Mouse (Mus musculus) brain, embryonic 14.5 days (tissue): ENCODE data around the gene Scn5a.

ENCODE experiments used
- CTCF ChIP-seq: fragments of 200-500 bp; IDR thresholded peaks from 2 replicates; pipeline ENCODE4 v1.5.1; 2012; ENCODE audit warnings: inconsistent platforms, mild to moderate bottlenecking, moderate library complexity, borderline replicate concordance; ENCODE audit not compliant: insufficient read depth, insufficient read length; ENCODE audit errors: extremely low read depth
- POLR2A ChIP-seq: fragments of 200-500 bp; IDR thresholded peaks from 2 replicates; pipeline ENCODE4 v1.6.1; 2012; ENCODE audit warnings: mild to moderate bottlenecking, inconsistent platforms, borderline replicate concordance; ENCODE audit not compliant: poor library complexity, insufficient read depth, insufficient read length, severe bottlenecking; ENCODE audit errors: extremely low read depth

DNA sequence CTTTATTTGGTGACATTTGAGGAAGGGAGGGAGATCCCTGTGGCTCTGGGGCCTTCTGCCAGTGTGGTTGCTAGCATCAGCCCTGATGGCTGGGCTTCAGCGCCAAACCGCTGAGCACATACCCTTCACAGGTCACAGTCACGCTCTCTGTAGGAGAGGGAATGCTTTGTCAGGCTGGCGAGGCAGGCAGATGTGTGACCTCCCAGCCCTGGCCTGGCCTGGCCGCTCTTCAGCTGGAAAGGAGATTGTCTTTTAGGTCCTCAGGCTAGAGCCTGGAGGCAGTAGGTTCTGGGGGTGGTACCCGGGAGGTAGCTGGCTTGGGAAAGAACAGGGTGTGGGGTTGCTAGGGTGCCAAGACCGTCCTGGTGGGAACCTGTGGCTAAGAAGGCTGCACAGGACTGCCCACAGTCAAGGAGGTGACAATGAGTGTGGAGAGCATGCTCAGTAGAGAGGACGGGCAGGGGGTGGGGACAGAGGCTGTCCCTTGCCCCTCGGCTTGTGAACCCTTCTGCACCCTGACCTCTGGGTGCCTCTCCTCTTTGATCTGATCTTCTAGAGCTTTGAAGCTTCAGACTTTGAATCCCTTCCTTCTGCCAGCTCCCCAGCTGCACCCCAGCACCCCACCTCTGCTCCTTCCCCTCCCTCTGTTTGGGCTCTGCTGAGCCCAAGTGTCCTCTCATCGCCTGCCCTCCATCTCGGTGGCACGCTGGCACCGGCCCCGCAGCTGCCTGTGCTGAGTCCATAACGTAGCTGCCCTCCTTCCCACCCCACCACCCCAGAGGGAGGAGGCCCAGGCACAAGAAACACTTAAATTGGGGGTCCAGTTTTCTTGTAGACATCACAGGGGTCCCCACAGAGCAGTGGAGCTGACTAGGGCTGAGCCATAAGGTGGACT, 103.9 kb downstream of the Scn5a start:
- TF ChIP-seq CTCF (no peak), POLR2A (no peak)
